Mouse (Mus musculus) myocyte (in vitro differentiated cells): Measurements from ENCODE around the gene Slc17a5.

Experiments
- CEBPB ChIP-seq: IDR thresholded peaks from 2 replicates; pipeline ENCODE4 v1.6.1; 2011; ENCODE audit warnings: mild to moderate bottlenecking, moderate library complexity; ENCODE audit not compliant: poor library complexity, insufficient read depth, severe bottlenecking
- E2F4 ChIP-seq: IDR thresholded peaks from one replicate; pipeline ENCODE4 v1.6.1; 2011; ENCODE audit warnings: mild to moderate bottlenecking, control low read depth, moderate library complexity; ENCODE audit not compliant: insufficient read depth
- MAX ChIP-seq: IDR thresholded peaks from one replicate; pipeline ENCODE4 v1.6.1; 2011; ENCODE audit warnings: low read depth, mild to moderate bottlenecking, control low read depth
- POLR2A ChIP-seq: IDR thresholded peaks from one replicate; pipeline ENCODE4 v1.6.1; 2011; ENCODE audit warnings: low read depth, mild to moderate bottlenecking, control low read depth, moderate library complexity; ENCODE audit not compliant: insufficient read length
- POLR2AphosphoS2 ChIP-seq: IDR thresholded peaks from one replicate; pipeline ENCODE4 v1.6.1; 2011; ENCODE audit warnings: low read depth, control low read depth; ENCODE audit not compliant: insufficient read length
- TCF12 ChIP-seq: IDR thresholded peaks from one replicate; pipeline ENCODE4 v1.6.1; 2011; ENCODE audit warnings: mild to moderate bottlenecking, control low read depth; ENCODE audit not compliant: poor library complexity, insufficient read depth, severe bottlenecking
- TCF3 ChIP-seq: IDR thresholded peaks from one replicate; pipeline ENCODE4 v1.6.1; 2011; ENCODE audit warnings: low read depth, control low read depth; ENCODE audit not compliant: insufficient read length
- USF1 ChIP-seq: IDR thresholded peaks from one replicate; pipeline ENCODE4 v1.6.1; 2011; ENCODE audit warnings: low read depth, mild to moderate bottlenecking, control low read depth, moderate library complexity

DNA sequence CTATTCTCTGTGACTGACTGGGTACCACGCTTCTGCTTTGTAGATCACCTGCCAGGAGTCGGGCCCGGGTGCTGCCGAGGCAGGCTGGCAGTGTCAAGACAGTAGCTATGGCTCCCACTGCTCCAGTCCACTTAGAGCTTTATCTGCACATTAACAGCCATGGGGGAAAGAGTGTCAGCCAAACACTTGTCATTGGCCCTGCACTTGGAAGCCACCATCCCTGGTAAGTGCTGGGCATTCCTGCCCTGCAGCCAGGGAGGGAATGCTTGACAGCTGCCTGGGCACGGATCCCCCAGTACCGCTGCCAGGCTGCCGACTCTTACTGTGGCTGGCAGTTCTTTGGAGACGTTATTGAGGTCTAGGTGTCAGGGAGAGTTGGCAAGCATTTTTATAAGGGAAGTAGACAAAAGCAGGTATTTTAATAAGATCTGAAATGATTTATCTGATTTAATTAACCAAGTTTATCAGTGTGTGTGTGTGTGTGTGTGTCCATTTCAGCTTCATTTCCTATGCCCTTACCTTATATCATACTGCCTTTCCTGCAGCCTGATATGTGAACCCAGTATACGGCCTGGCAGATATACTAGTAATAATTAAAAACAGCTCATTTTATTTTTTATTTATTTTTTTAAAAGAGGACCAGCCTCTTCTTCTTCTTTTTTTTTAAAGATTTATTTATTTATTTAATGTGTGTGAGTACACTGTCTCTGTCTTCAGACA lies 50.5 kb downstream of the Slc17a5 start:
- no peak for TF ChIP-seq POLR2A
- no peak for TF ChIP-seq TCF12
- no peak for TF ChIP-seq USF1
- TF ChIP-seq TCF3, result peak; percentile 27
- TF ChIP-seq CEBPB, result no peak
- TF ChIP-seq E2F4, result no peak
- TF ChIP-seq POLR2AphosphoS2, result no peak
- TF ChIP-seq MAX, result no peak
